Mouse (Mus musculus): ENCODE results near the gene Taf5l. TPM values are rescaled to one million over a fixed set of nuclear protein-coding genes. Genes with fewer than 3 reads are reported as not detected.
"Not testable (repeated sequence)": the region's sequence is repeated elsewhere in the genome, so short reads cannot be mapped to it uniquely, and the experiment has no call there.

Taf5l gene
- polyA plus RNA-seq, 1 experiment from 2014 or later: 38.7 TPM

DNA sequence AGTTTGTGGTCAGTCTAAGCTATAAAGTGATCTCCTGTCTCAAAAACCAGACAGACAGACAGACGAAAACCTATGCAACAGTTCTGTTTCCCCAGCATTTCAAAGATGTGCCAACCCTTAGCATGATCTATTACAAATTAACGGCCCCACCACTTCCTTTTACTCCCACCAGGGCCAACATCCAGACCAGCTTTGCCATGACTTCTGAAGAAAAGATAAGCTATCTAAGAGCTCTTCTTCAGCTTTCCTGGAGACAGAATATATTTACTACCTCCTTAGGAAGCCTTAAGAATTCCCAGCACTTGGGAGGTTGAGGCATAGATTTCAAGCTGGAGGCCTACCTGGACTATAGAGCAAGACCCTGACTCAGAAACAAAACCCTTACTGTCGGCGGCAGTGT is 41.0 kb downstream of the Taf5l start:
- no peak for ATAC-seq (ENCODE audit: low FRiP score)
- Histone ChIP-seq H3K36me3 (replicated peaks) (no peaks in the 10 kb centered on the region), H3K4me3 (replicated peaks) (no peak overlapping the region), H3K9me3 (no peaks in the 10 kb centered on the region), H3K4me2 (no peak overlapping the region), H3K27me3 (peaks cover 4% of the 10 kb centered on the region; the same call in 1 of the 2 replicates), H3K9ac (no peak overlapping the region), H3K27ac (no peak overlapping the region), H3K4me1 (peaks cover 17% of the 10 kb centered on the region; the same call in 1 of the 2 replicates)
- WGBS: 73% methylated on average over 4 of the region's 4 CpGs

- no peak overlapping the region for H3K4me2 ChIP-seq
- no peak overlapping the region for H3K4me3 ChIP-seq (replicated peaks)
- H3K27ac ChIP-seq: no peak overlapping the region; the same call in 1 of the 2 replicates
- H3K36me3 ChIP-seq (replicated peaks): no peaks in the 10 kb centered on the region
- H3K9ac ChIP-seq: no peak overlapping the region
- 85% methylated on average over 8 of the region's 8 CpGs for WGBS
- no peak for ATAC-seq (ENCODE audit: low FRiP score)
- peaks cover 17% of the 10 kb centered on the region; the same call in 1 of the 2 replicates for H3K4me1 ChIP-seq
- no peaks in the 10 kb centered on the region for H3K9me3 ChIP-seq
- peaks cover 4% of the 10 kb centered on the region; the same call in 1 of the 2 replicates for H3K27me3 ChIP-seq
Measured at GRCm38 (mm10) chr8:123978926-123979325, 42.3 kb downstream of the Taf5l start.

GRCm38 (mm10) chr8:123978166-123978838 is 42.9 kb downstream of the Taf5l start:
- ATAC-seq (ENCODE audit: low FRiP score): no peak
- Histone ChIP-seq H3K27me3 (peaks cover 4% of the 10 kb centered on the region; the same call in 1 of the 2 replicates), H3K9me3 (no peaks in the 10 kb centered on the region), H3K27ac (no peak overlapping the region), H3K36me3 (replicated peaks) (no peaks in the 10 kb centered on the region), H3K4me2 (no peak overlapping the region), H3K4me3 (replicated peaks) (no peak overlapping the region), H3K4me1 (peaks cover 17% of the 10 kb centered on the region; the same call in 1 of the 2 replicates), H3K9ac (no peak overlapping the region)
- 80% methylated on average over 14 of the region's 14 CpGs for WGBS

GRCm38 (mm10) chr8:123977499-123977898 is 43.7 kb downstream of the Taf5l start:
- peaks cover 4% of the 10 kb centered on the region; the same call in 1 of the 2 replicates for H3K27me3 ChIP-seq
- H3K27ac ChIP-seq: no peak overlapping the region
- H3K4me3 ChIP-seq (replicated peaks): no peak overlapping the region
- H3K4me2 ChIP-seq: no peak overlapping the region
- whole genome bisulfite sequencing: 93% methylated on average over 4 of the region's 4 CpGs
- no peak overlapping the region for H3K9ac ChIP-seq
- H3K9me3 ChIP-seq: no peaks in the 10 kb centered on the region
- H3K36me3 ChIP-seq (replicated peaks): no peaks in the 10 kb centered on the region
- no peak for ATAC-seq (ENCODE audit: low FRiP score)
- H3K4me1 ChIP-seq: peaks cover 14% of the 10 kb centered on the region; the same call in 1 of the 2 replicates

GRCm38 (mm10) chr8:123973495-123973894 is 47.7 kb downstream of the Taf5l start:
- no peaks in the 10 kb centered on the region for H3K9me3 ChIP-seq
- ATAC-seq (ENCODE audit: low FRiP score): no peak
- no peak overlapping the region for H3K4me2 ChIP-seq
- H3K9ac ChIP-seq: no peak overlapping the region
- no peaks in the 10 kb centered on the region for H3K4me1 ChIP-seq
- no peaks in the 10 kb centered on the region for H3K27me3 ChIP-seq
- H3K36me3 ChIP-seq (replicated peaks): no peaks in the 10 kb centered on the region
- 88% methylated on average over 1 of the region's 1 CpGs for WGBS
- no peak overlapping the region for H3K4me3 ChIP-seq (replicated peaks)
- H3K27ac ChIP-seq: no peak overlapping the region

- no peak overlapping the region for H3K4me3 ChIP-seq (replicated peaks)
- H3K4me2 ChIP-seq: no peak overlapping the region
- H3K36me3 ChIP-seq (replicated peaks): peaks cover 3% of the 10 kb centered on the region; the same call in 1 of the 2 replicates
- 68% methylated on average over 2 of the region's 2 CpGs for WGBS
- H3K9me3 ChIP-seq: no peaks in the 10 kb centered on the region
- H3K27ac ChIP-seq: no peak overlapping the region
- H3K9ac ChIP-seq: no peak overlapping the region
- ATAC-seq (ENCODE audit: low FRiP score): no peak
- H3K27me3 ChIP-seq: no peaks in the 10 kb centered on the region
- H3K4me1 ChIP-seq: no peaks in the 10 kb centered on the region
Measured at GRCm38 (mm10) chr8:123966896-123967295, 54.3 kb downstream of the Taf5l start.

- no peak overlapping the region for H3K27ac ChIP-seq
- H3K9me3 ChIP-seq: no peaks in the 10 kb centered on the region
- no peak overlapping the region for H3K9ac ChIP-seq
- no peak overlapping the region for H3K4me2 ChIP-seq
- no peaks in the 10 kb centered on the region for H3K27me3 ChIP-seq
- no peak overlapping the region for H3K4me3 ChIP-seq (replicated peaks)
- no peak for ATAC-seq (ENCODE audit: low FRiP score)
- WGBS: 76% methylated on average over 1 of the region's 1 CpGs
- no peaks in the 10 kb centered on the region for H3K4me1 ChIP-seq
- peaks cover 23% of the 10 kb centered on the region for H3K36me3 ChIP-seq (replicated peaks)
Measured at GRCm38 (mm10) chr8:123961371-123961770, 59.8 kb downstream of the Taf5l start.

DNA sequence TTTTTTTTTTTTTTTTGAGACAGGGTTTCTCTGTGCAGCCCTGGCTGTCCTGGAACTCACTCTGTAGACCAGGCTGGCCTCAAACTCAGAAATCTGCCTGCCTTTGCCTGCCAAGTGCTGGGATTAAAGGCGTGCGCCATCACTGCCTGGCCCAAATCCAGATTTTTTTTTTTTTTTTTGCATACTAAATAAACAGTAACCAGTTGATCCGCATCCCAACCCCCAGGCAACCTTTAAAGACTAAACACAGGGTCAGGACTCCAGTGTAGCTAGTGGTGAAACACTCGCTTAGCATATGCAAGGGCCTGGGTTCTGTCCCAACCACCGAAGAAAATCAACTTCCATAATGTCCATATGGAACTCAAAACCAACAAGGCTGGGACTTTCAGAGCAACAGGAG is 60.6 kb downstream of the Taf5l start:
- not testable (repeated sequence) for H3K4me2 ChIP-seq; H3K9me3 ChIP-seq; H3K27me3 ChIP-seq; ATAC-seq (ENCODE audit: low FRiP score); H3K4me1 ChIP-seq; H3K4me3 ChIP-seq (replicated peaks); H3K9ac ChIP-seq; H3K27ac ChIP-seq
- 93% methylated on average over 5 of the region's 5 CpGs for WGBS
- H3K36me3 ChIP-seq (replicated peaks): peaks cover 23% of the 10 kb centered on the region

- 87% methylated on average over 9 of the region's 9 CpGs for WGBS
- no peak for ATAC-seq (ENCODE audit: low FRiP score)
- Histone ChIP-seq H3K9ac (no peak overlapping the region), H3K27me3 (no peaks in the 10 kb centered on the region), H3K27ac (no peak overlapping the region), H3K9me3 (no peaks in the 10 kb centered on the region), H3K4me2 (no peak overlapping the region), H3K4me1 (no peaks in the 10 kb centered on the region), H3K4me3 (replicated peaks) (no peak overlapping the region), H3K36me3 (replicated peaks) (peaks cover 23% of the 10 kb centered on the region)
Measured at GRCm38 (mm10) chr8:123960056-123960455, 61.1 kb downstream of the Taf5l start.

DNA sequence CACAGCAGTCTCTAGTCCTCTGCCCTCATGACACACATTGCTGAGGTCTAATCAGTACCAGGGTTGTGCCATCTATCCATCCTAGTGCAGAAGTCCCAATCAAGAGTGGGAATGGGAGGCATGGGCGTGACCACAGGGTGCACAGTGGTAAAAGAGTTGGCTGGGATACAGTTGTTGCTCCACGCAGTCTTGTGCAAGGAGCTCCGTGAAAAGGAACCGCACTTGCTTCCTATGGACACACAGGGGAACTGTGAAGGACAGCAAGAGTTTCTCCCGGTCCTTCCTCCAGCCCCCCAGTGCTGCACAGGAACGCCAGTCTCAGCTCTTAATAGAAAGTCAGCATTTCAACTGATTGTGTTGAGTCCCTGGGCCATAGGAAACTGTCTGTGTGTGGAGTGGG is 61.7 kb downstream of the Taf5l start:
- no peaks in the 10 kb centered on the region for H3K27me3 ChIP-seq
- no peak overlapping the region for H3K9ac ChIP-seq
- H3K36me3 ChIP-seq (replicated peaks): peaks cover 27% of the 10 kb centered on the region
- H3K4me2 ChIP-seq: no peak overlapping the region
- 92% methylated on average over 6 of the region's 6 CpGs for WGBS
- H3K9me3 ChIP-seq: no peaks in the 10 kb centered on the region
- H3K27ac ChIP-seq: no peak overlapping the region
- no peak for ATAC-seq (ENCODE audit: low FRiP score)
- no peak overlapping the region for H3K4me3 ChIP-seq (replicated peaks)
- no peaks in the 10 kb centered on the region for H3K4me1 ChIP-seq

GRCm38 (mm10) chr8:123958130-123958529 is 63.1 kb downstream of the Taf5l start:
- WGBS: 87% methylated on average over 17 of the region's 17 CpGs
- Histone ChIP-seq H3K4me2 (no peak overlapping the region), H3K36me3 (replicated peaks) (peaks cover 31% of the 10 kb centered on the region), H3K4me3 (replicated peaks) (no peak overlapping the region), H3K9ac (no peak overlapping the region), H3K27me3 (no peaks in the 10 kb centered on the region), H3K27ac (no peak overlapping the region), H3K4me1 (no peaks in the 10 kb centered on the region), H3K9me3 (no peaks in the 10 kb centered on the region)
- no peak for ATAC-seq (ENCODE audit: low FRiP score)

DNA sequence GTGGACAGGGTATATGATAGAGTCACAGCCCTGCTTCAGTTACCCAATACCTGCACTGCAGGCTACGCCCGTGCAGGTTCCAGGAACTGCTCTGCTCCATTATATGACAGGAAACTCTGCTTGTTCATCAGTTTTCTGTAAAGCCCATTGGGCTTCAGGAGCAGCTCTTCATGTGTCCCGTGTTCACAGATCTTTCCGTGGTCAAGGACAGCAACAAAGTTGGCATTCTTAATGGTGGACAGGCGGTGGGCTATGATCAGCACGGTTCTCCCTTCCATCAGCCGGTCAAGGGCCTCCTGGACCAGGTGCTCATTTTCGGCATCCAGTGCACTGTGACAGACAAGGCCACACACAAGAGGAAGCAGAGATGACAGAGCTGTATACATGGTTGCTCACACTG is 67.0 kb downstream of the Taf5l start:
- Histone ChIP-seq H3K36me3 (replicated peaks) (peaks cover 25% of the 10 kb centered on the region), H3K9ac (no peak overlapping the region), H3K4me1 (peaks cover 7% of the 10 kb centered on the region), H3K4me3 (replicated peaks) (no peak overlapping the region), H3K4me2 (no peak overlapping the region), H3K9me3 (no peaks in the 10 kb centered on the region), H3K27ac (no peak overlapping the region), H3K27me3 (no peaks in the 10 kb centered on the region)
- WGBS: 92% methylated on average over 8 of the region's 8 CpGs
- no peak for ATAC-seq (ENCODE audit: low FRiP score)

- no peak for ATAC-seq (ENCODE audit: low FRiP score)
- no peak overlapping the region for H3K4me2 ChIP-seq
- H3K27me3 ChIP-seq: no peaks in the 10 kb centered on the region
- H3K4me1 ChIP-seq: peaks cover 7% of the 10 kb centered on the region
- H3K27ac ChIP-seq: no peak overlapping the region
- no peak overlapping the region for H3K4me3 ChIP-seq (replicated peaks)
- peaks cover 22% of the 10 kb centered on the region for H3K36me3 ChIP-seq (replicated peaks)
- no peaks in the 10 kb centered on the region for H3K9me3 ChIP-seq
- H3K9ac ChIP-seq: no peak overlapping the region
- 89% methylated on average over 8 of the region's 8 CpGs for WGBS
Measured at GRCm38 (mm10) chr8:123953686-123954085, 67.5 kb downstream of the Taf5l start.

All from forebrain, embryonic 12.5 days (tissue).